Mouse (Mus musculus) gastrocnemius, adult 8-10 months (tissue): ENCODE data around the gene Gm21650. TPM values are rescaled to one million over a fixed set of nuclear protein-coding genes. Genes with fewer than 3 reads are reported as not detected.
"Not testable (repeated sequence)": the region's sequence is repeated elsewhere in the genome, so short reads cannot be mapped to it uniquely, and the experiment has no call there.

Source experiments
- DNase-seq, 2 experiments: peaks; one replicate each; pipeline ENCODE4 v3.0.0; 2022; ENCODE audit warnings: low spot score in 2 of 2
- total RNA-seq, 4 experiments: library from RNA; stranded (reverse); gene quantifications; 2 replicates each; pipeline ENCODE4 v1.2.4; 2022

Gm21650 gene
- total RNA-seq = not detected

GRCm38 (mm10) chrY:77692508-77692907, at the start of gene Gm21650:
TSS of gene Gm21650 (plus strand) at chrY:77692808.
- DNase-seq = not testable (repeated sequence)
